Mouse (Mus musculus) spleen, adult 12 weeks (tissue): Measurements from ENCODE around the gene Xpo4.

Experiments
- DNase-seq: peaks from one replicate; pipeline ENCODE4 v3.0.0; 2022; ENCODE audit warnings: low spot score

The Xpo4 gene

DNA sequence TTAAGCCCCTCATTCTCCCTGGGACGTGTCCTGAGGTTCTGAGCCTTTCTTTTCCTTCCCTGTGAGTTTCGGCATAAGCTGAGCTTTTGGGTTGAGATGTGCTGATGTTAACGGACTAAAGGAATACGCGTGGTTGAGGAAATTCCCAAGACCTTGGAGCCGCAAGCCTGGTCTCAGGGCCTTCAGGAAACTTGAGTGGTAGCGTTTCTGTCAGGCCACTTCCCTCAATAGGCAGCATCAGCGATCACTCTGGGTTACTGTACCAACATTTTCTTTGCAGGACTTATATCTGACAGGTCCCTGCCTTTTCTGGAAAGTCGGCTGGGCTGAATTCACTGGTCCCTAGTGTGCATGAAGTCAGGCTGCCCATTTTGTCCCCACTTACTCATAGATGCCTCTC is 128.4 kb downstream of the Xpo4 start:
- no peak for DNase-seq

DNA sequence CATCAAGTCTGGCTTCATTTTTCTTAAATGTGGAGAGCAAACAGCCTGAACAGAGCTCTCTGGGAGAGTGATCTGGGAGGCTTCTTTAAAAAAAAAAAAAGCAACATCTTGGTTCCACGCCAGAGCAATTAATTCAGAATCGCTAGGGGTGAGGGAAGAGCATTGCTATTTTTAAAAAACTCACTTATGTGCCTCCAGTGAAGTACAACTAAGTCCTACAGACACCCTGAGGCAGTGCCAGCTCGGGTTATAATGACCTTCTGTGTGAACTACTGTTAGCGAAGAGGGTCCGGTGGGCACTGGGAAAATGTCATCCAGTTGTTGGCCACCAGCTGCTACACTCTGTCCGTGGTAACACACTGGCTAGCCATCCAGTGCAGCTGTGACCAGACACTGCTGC is 129.6 kb downstream of the Xpo4 start:
- no peak for DNase-seq

DNA sequence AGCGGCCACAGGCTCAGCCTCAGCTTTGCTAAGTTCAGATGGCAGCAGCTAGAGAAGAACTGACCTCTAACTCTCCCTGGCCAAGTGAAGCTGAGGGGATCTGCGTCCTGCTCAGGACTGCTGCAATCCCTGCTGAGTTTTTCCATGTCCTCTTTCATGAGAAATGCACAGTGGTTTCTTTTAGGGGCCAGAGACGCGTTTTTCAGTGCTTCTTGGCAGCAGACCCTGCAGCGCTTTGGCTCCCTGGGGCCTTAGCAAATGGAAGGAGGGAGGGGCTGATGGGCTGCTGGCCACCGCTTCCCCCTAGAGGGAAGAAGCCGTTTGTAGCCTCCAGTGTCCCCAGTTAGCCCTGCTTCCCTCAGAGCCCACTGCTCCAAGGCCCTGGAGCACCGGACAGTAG is 130.3 kb downstream of the Xpo4 start:
- DNase-seq = no peak

DNA sequence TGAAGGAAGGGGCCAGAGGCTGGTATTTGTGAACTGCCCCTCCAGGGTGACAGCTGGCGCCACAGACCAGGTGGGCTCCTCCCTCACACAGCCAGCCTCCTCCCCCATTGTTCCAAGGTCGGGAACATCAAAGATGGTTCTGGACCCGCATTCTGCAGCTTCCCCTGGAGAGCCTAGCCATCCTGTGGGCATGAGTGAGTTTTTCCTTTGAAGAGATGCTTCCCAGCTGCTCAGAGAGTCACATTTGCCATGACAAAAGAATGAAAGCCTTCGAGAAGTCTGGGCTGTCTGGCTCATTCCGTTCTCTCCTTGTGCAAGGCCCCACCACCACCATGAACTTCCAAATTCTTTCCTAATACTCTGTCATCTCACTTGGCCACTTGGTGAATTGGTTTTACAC is 130.9 kb downstream of the Xpo4 start:
- no peak for DNase-seq

DNA sequence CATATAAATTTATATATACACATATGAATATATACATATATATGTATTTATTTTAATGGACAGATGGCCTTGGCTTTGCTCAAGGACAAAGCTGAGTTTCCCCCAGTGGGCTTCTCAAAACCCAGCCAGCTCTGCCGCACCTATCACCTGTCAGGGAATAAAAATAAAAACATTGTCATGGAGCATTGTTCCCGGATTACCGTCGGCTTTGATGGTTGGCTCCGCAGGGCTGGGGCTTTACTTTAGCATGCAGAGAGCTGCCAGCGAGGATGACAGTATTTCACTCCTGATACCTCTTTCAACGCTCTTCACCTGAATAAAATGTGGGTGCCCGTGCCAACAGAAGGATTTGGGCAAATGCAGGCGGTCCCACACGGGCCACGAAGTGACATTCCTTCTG is 131.4 kb downstream of the Xpo4 start:
- no peak for DNase-seq

DNA sequence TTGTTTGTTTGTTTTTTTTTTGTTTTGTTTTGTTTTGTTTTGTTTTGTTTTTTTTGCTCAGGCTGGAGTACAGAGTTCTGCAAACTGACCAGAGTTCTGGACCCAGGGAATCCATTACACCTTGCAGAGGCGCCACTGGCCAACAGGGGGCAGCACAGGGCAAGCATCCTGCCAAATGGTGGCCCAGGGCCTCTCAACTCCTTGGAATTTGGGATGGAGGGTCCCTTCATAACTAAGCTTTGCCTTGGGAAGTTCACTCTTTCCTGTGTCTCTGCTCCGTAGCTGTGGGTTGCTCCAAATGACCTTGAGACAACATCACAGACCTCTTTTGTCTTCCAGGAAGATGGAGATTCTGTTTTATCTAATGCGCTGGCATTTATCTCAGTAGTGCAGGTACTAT is 132.0 kb downstream of the Xpo4 start:
- DNase-seq = peak; percentile 18

DNA sequence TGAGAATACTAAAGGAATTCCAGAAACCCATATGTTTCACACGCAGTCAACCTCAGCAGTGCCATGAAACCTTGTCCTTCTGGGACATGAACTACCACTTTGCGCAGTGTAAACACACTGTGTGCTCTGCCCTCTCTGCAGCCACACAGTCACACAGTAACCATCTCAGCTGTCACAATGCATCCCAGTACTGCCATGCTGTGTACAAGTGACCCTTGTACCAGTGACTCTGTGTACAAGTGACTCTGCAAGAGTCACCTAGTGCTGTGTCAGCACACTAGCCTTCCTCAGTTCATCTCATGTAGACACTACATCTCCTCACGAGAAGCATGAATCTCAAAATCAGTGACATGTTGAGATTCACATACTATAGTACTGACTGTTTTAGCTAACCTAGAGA is 132.7 kb downstream of the Xpo4 start:
- no peak for DNase-seq

DNA sequence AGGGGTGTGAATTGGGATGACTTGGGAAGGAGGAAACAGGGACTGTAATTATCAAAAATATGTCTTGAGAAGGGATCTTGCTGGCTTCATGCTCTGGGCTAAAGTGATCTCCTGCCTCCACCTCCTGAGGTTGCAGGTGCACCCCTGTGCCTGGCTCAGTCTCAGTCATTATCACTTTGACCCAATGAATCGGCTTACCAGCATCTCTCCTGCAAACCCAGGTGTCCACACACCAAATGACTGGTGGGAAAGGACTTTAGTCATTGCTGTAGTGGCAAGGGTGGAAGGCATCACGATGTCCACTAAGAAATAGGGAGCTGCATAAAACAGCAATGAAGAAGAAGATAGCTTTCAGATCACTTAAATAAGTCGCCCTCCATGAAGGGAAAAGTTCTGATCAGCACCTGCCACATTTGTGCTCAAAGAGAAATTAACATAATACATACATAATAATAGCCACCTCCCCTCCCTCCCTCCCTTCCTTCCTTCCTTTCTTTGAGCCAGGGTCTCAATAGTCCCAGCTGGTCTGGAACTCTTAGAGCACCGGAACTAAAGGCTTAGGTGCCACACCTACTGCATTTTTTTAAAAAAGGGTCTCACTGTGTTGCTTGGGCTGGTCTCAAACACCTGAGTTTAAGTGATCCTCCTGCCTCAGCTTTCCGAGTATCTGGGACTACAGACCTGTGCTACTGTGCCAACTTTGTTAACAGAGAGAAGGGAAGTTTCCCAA is 135.3 kb downstream of the Xpo4 start:
- DNase-seq = no peak

DNA sequence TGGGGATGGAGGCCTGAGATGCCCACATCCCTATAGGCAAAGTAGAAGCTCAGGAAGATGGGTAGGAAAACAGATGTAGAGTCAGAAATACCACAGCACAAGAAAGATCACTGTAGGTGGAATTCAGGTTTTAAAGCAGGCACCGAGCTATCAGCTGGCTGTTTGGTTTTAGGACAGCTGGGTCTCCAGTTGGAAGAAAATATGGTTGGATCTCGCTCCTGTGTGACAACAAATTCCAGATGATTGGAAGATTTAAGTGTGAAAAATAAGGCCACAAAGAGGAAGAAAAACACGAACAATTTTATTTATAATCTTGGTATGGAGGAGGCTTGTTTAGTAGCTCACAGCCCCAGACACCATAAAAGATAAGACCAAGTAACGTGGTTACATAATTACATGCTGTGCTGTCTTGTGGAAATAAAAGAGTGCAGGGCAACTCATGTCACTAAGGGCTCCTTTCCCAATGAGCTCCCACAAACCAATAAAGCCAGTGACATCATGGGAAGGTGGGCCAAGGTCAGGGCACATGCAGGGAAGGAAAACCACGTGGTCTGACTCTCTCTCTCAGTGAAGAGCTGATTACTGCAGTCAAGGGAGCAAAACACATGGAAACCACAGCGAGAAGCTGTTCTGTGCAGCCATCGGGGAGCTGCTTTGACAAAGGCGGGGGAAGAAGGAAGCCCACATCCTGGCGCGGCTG is 136.0 kb downstream of the Xpo4 start:
- no peak for DNase-seq

DNA sequence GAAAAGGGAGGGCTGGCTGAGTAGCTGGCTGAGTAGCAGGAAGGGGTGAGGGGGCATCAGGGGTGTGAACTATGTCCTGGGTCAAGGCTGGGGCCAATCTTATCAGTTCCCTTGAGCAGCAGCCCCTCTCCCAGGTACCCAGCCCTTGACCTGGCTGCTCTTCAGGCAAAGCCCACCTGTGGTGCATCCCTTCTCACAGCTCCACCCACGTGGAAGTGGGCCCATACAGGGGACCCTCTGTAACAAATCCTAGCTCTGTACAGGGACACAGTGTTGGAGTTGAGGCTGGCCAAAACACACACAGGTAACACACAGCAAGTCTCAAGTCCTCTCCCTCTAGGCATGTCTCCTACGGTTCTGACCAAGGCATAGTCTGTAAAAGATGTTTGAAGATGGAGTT is 137.6 kb downstream of the Xpo4 start:
- no peak for DNase-seq
